Mouse (Mus musculus): ENCODE results near the gene Dnase1l3.

The Dnase1l3 gene

GRCm38 (mm10) chr14:7981226-7981625 is 13.1 kb downstream of the Dnase1l3 start:
- in situ Hi-C loops (cut with MboI, MseI) = no loop called here

- in situ Hi-C loops (cut with MboI, MseI) = no loop called here
These were observed 16.2 kb downstream of the Dnase1l3 start for GRCm38 (mm10) chr14:7978183-7978582.

- in situ Hi-C loops (cut with MboI, MseI) = no loop called here
These were observed 16.9 kb downstream of the Dnase1l3 start for GRCm38 (mm10) chr14:7977471-7977870.

- in situ Hi-C loops (cut with MboI, MseI) = no loop called here
These were observed 19.2 kb downstream of the Dnase1l3 start for GRCm38 (mm10) chr14:7975177-7975576.

DNA sequence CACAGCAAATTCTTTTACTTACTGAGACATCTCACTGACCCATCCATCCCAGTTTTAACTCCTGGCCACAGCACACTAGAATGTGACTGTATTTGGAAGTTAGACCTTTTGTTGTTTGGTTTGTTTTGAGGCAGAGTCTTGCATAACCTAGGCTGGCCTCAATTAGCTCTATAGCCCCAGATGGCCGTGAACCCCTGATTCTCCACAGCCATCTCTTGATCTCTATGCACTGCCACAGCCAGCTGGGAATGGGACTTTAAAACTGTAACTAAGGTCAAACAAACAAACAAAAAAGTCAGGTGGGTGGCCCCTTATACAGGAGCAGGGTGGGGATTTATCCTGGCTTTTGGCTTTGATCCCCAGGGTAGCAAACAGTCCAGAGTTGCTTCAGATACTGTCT is 19.7 kb downstream of the Dnase1l3 start:
- in situ Hi-C loops (cut with MboI, MseI) = no loop called here

DNA sequence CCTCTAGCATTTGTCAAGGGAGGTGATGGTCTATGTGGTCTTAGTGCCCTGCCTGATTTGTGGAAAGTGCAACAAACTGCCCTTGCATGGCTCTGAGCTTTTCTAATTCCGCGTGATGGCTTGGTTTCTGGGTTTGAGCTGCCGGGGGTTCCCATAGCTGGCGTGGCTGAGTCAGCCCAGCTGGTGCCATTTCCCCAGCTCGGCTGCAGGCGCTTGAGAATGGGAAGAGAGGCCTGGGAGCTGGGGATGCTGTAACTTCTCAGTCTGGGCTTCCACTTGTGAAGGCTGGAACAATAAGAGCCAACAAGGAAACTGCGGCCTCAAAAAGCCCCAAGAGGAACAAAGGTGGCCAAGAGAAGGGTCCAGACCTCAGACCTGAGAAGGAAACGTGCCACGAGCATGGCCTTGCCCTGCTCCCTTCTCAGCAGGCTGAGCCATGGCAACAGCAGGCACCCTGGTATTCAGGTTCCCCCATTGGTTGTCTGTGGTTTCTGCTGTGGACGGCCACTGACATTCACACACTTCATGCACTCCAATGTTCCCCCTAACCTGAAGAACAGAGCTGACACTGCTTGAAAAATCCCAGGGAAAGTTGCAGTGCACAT is 22.4 kb downstream of the Dnase1l3 start:
- in situ Hi-C loops (cut with MboI, MseI) = no loop called here

DNA sequence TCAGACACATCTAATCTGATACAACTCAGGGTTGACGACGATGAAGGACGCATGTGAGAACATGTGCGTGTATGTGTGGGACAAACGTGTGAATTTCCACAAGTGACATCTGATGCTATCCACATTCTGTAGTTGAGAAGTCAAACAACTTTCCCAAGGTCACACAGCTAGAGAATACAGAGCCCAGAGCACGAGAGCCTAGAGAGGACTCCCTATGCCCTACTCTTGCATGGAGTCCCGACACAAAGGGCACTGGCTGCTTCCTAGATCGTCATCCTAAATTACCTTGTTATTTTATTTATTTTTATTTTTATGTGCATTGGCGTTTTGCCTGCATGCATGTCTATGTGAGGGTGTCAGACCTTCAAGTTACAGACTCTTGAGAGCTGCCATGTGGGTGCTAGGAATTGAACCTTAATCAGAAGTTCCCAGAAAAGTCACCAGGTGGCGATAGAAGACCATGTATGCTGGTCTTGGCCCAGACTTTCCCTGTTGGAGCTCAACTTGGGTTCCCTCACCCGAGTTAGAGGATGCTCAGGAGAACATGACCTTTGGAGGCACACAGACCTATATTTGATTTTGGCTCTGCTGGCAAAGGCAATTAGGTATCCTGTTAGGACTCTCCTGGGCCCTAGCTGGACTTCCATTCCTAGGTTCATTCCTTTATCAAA is 30.0 kb downstream of the Dnase1l3 start:
- in situ Hi-C loops (cut with MboI, MseI) = loop anchor here (5.0 kb wide), 1 partner anchor 83 kb away; no protein-coding TSS in a partner anchor

DNA sequence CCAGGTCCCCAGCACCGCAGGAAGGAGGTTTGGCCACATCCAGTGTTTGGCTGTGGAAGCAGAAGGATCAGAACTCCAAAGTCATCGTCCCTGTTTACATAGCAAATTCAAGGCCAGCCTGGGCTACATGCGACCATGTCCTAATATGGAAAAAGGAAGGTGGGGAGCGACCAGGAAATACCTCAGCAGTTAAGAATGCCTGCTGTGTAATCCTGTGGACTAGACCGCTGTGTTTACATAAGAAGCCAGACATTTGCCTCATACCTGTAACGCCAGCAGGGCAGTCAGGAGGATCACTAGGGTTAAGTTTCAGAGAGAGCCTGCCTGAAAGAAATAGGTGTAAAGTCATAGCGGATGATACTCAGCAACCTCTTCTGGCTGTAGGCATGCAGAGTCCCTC is 31.2 kb downstream of the Dnase1l3 start:
- in situ Hi-C loops (cut with MboI, MseI) = loop anchor here (5.0 kb wide), 1 partner anchor 84 kb away; no protein-coding TSS in a partner anchor

- in situ Hi-C loops (cut with MboI, MseI) = loop anchor here (5.0 kb wide), 1 partner anchor 85 kb away; no protein-coding TSS in a partner anchor
These were observed 31.7 kb downstream of the Dnase1l3 start for GRCm38 (mm10) chr14:7962626-7963025.

DNA sequence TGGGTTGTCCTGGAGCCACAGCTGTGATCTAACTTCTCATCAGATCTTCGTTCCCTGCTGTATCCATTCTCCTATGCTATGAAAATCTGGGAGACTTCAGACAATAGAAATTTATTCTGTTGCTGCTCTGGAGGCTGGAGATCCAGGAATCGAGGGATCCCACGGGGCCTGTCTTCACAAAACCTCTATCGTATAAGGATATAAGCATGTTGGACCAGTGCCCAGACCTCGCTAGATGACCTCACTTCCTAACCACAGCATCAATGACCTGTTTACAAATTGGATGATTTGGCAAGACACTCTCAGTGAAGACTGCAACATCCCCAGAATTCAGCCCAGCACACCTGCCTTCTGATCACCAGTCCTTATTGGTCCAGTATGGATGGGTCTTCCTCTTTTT is 32.7 kb downstream of the Dnase1l3 start:
- in situ Hi-C loops (cut with MboI, MseI) = loop anchor here (5.0 kb wide), 1 partner anchor 86 kb away; no protein-coding TSS in a partner anchor

- in situ Hi-C loops (cut with MboI, MseI) = loop anchor here (5.0 kb wide), 1 partner anchor 87 kb away; no protein-coding TSS in a partner anchor
These were observed 33.8 kb downstream of the Dnase1l3 start for GRCm38 (mm10) chr14:7960616-7961015.

DNA sequence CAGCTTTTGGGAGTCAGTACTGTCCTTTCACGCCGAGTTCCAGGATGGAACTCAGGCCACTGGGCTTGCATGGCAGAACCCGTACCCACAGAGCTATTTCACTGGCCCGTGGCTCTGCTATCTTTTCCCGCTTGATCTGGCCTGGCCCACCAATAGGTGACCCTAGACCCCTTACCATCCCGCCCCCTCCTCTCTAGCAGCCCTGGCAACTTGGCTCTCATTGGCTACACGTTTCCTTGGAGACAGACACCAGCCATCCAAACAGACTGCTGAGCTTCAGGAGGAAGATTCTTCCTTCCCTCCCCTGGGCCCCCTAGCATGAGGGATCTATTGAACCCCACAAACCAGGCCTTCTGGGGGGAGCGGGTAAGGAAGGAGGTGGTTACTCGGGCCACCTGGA is 37.3 kb downstream of the Dnase1l3 start, which contains the start of gene Gm45521:
Gm45521 (plus strand) TSS at position 240 of the 400 bp plus-strand sequence.
- in situ Hi-C loops (cut with MboI, MseI) = no loop called here

- in situ Hi-C loops (cut with MboI, MseI) = no loop called here
These were observed 37.9 kb downstream of the Dnase1l3 start for GRCm38 (mm10) chr14:7956427-7956826.

DNA sequence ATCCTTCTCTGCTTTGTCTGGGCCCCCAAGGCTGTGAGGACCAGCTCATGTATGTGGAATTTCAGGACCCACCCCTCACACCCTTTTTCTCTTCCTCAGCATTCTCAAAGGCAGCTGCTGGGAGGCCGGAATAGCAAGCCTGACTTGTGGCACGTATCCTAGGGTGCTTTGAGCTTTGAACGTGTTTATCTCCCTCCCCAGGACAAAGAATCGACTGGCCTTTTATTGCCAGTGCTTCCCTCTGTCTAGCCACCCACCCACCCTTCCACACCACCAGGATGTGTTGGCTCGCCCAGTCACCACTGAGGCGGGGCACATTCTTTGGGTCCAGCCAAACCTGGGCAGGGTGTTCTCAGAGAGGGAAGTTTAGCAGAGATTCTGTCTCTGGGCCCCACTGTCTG is 40.3 kb downstream of the Dnase1l3 start:
- in situ Hi-C loops (cut with MboI, MseI) = no loop called here

GRCm38 (mm10) chr14:7952610-7953254 is 41.6 kb downstream of the Dnase1l3 start:
- in situ Hi-C loops (cut with MboI, MseI) = no loop called here

DNA sequence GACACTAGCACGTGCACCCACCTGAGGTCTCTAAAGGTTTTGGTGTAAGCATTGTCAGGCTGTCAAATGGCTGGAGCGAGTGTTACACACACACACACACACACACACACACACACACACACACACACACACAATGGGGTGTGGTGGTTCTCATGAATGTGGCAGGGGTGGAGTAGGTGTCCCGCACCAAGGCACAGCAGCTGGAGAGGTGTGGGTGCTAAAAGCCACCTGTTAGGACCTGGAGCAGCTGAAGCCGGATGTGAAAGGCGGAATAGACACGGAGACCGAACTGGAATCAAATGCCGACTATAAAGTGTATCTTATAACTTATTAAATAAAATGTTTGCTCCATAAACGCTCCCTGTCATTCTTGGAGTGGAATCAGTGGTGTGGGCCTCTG is 43.1 kb downstream of the Dnase1l3 start:
- in situ Hi-C loops (cut with MboI, MseI) = no loop called here

DNA sequence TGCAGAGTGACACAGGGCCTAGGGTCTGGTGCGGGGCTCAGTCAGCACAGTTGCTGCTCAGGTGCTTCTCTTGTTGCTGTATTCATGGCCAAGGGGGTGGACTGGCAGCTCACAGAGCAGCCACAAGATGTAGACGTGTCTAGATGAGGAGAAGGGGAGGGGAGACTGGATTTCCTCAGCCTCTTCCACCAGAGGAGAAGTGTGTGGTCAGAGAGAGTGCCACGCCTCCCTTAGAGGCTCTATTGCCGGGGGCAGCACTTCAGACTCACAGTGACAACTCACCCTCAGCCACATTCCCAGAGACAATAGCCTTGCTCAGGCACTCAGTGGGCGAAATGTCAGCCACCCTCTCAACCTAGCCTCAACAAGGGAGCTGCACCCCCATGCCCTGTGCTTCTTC is 49.1 kb downstream of the Dnase1l3 start:
- in situ Hi-C loops (cut with MboI, MseI) = no loop called here

DNA sequence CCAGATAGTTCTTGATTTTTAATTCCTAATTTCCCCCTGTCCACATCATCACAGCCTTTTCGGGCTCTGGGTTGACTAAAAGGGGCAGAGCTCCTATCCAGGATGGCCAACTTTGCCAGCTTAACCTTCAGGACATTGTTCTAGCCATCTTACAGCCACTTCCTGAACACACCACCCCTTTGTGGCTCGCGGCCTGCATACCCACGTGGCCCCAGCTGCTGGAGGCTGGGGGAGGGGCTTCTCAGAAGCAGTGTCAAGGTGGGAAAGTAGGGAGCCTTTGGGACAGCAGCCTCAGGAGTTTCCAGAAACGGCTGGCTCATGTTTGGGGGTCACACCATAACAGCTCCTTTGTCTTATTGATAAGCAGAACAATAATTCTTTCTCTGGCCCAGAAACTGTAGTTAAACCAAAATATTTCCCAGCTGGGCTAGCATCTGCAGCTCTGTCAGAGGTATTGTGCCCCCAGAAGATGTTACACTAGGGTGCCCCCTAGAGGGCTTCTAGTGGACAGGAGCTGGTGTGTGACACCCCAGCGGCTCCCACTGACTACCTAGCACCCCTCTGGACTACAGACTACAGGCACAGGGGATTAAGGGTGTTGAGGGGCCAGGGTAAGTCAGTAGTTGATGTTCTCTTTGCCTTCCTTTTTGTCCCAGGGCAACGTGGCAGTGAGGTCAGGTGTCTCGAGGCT is 49.9 kb downstream of the Dnase1l3 start:
- in situ Hi-C loops (cut with MboI, MseI) = no loop called here

GRCm38 (mm10) chr14:7943801-7944135 is 50.6 kb downstream of the Dnase1l3 start:
- in situ Hi-C loops (cut with MboI, MseI) = no loop called here

DNA sequence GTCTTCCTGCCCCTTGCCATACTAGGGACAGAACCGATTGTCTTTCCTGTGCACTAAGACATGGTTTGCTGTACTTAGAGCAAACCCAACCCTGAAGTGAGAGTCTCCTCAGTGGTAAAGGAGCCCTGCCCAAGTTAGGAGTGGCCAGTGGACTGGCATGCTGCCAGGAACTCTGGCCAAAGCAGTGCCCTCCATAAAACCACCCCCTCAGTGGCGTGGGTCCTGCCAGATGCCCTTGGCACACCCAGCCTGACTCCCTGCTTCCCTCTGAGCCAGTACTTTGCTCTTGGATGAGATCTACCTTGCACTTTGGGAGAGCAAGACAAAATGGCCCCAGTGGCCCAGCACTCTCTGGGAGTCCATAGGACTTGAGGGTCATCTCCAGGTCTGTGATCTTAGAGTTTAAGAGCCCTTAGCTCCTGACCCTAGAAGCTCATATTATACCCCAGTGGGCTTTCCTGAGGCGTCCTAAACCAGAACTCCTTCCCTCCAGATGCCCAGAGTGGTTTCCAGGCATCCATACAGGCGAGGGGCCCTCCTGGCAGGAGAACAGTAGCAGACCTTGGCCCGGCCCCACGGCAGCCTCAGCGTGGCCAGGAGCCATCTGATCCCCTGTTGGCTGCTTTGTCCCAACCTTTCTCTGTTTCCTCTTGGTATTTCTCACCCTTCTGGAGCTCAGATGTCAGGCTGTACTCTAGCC is 51.1 kb downstream of the Dnase1l3 start:
- in situ Hi-C loops (cut with MboI, MseI) = no loop called here

- in situ Hi-C loops (cut with MboI, MseI) = no loop called here
These were observed 53.0 kb downstream of the Dnase1l3 start for GRCm38 (mm10) chr14:7941413-7941812.
